Comparison of ENCODE assay signal across 11 mouse cellular contexts in the genomic region with DNA sequence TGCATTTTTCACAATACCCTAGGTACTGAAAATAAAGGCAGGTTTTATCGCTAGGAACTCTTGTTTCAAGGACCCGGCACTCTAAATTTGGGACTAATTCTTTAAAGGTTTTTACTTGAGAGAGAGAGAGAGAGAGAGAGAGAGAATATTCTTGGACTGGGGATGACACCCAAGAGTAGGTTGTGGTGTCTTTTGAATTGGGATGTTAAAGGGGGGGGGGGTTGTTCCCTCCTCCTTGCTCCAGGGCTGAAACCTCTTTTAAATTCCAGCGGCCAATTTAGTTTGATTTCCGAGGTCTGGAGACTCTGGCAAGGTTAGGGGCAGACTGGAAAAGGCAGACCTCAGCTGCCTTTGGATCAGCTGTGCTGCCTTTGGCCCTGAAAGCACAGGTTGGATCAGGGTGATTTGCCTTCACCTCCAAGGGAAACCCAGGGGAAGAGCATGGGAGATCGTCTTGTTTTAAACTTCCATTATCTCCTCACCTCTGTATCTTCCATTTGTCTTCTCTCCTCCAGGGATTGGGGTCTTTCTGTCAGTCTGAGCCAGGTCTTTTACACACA.
DNase-seq lines count a peak whose midpoint lies in the region; ATAC-seq and TF ChIP-seq lines count a peak whose summit lies in the region.
"Had no signal": no experiment of that assay in that cellular context is flagged by ENCODE, and none has a peak within 500 bp of the region (broad histone marks: within the 10 kb centered on the region; RNA-seq: fewer than 3 reads in every experiment).

No protein-coding gene starts in this region.

- no peak overlapping the region for H3K27ac ChIP-seq in lung, embryonic 14.5 days (ENCODE audit: low read depth)
- no peak overlapping the region for H3K27ac ChIP-seq in hindbrain, embryonic 16.5 days (ENCODE audit: low read depth, low read length)
- H3K27ac ChIP-seq in midbrain, postnatal 0 days (ENCODE audit: low read depth, low read length): peak overlapping the region; percentile 89
- H3K27ac ChIP-seq: liver, embryonic 14.5 days had no signal

- H3K36me3 ChIP-seq in lung, embryonic 14.5 days (ENCODE audit: insufficient read depth): no peaks in the 10 kb centered on the region
- no peaks in the 10 kb centered on the region for H3K36me3 ChIP-seq in hindbrain, embryonic 16.5 days (ENCODE audit: control insufficient read depth, insufficient read depth, low read length)
- no peaks in the 10 kb centered on the region for H3K36me3 ChIP-seq in midbrain, postnatal 0 days (ENCODE audit: insufficient read depth, low read length)

- H3K4me2 ChIP-seq in lung, embryonic 14.5 days: peak overlapping the region; percentile 46
- peak overlapping the region; percentile 27 for H3K4me2 ChIP-seq in hindbrain, embryonic 16.5 days (ENCODE audit: low read length)
- peak overlapping the region; percentile 37 for H3K4me2 ChIP-seq in midbrain, postnatal 0 days (ENCODE audit: low read depth, low read length, poor library complexity, severe bottlenecking)

- no peak for ATAC-seq in lung, embryonic 14.5 days (ENCODE audit: insufficient read depth)
- ATAC-seq in hindbrain, embryonic 16.5 days: no peak
- no peak for ATAC-seq in midbrain, postnatal 0 days (ENCODE audit: low FRiP score)
- ATAC-seq: intestine, postnatal 0 days had no signal

- peaks cover 13% of the 10 kb centered on the region; the same call in 1 of the 2 replicates for H3K4me1 ChIP-seq in lung, embryonic 14.5 days (ENCODE audit: insufficient read depth)
- H3K4me1 ChIP-seq in hindbrain, embryonic 16.5 days (ENCODE audit: control insufficient read depth, insufficient read depth, low read depth, low read length): peaks cover 14% of the 10 kb centered on the region
- peaks cover 7% of the 10 kb centered on the region; the same call in 1 of the 2 replicates for H3K4me1 ChIP-seq in midbrain, postnatal 0 days (ENCODE audit: insufficient read depth, low read length)

- H3K4me3 ChIP-seq in lung, embryonic 14.5 days (ENCODE audit: low read depth, low read length): no peak overlapping the region
- no peak overlapping the region for H3K4me3 ChIP-seq in hindbrain, embryonic 16.5 days (ENCODE audit: low read length)
- H3K4me3 ChIP-seq in midbrain, postnatal 0 days (ENCODE audit: low read depth, low read length): no peak overlapping the region

- WGBS in lung, embryonic 14.5 days: 27% methylated on average over 5 of the region's 5 CpGs
- WGBS in hindbrain, embryonic 16.5 days: 12% methylated on average over 5 of the region's 5 CpGs
- WGBS in midbrain, postnatal 0 days: 14% methylated on average over 5 of the region's 5 CpGs

- no peaks in the 10 kb centered on the region for H3K9me3 ChIP-seq in lung, embryonic 14.5 days (ENCODE audit: low read depth, low read length)
- no peaks in the 10 kb centered on the region for H3K9me3 ChIP-seq in hindbrain, embryonic 16.5 days (ENCODE audit: control insufficient read depth, low read length)
- H3K9me3 ChIP-seq in midbrain, postnatal 0 days (ENCODE audit: low read length): no peaks in the 10 kb centered on the region

- H3K27me3 ChIP-seq in lung, embryonic 14.5 days (ENCODE audit: insufficient read depth, low read length): peaks cover 39% of the 10 kb centered on the region
- peaks cover 33% of the 10 kb centered on the region for H3K27me3 ChIP-seq in hindbrain, embryonic 16.5 days (replicated peaks; ENCODE audit: control insufficient read depth, insufficient read depth, low read length)
- H3K27me3 ChIP-seq in midbrain, postnatal 0 days (ENCODE audit: insufficient read depth, low read length): no peaks in the 10 kb centered on the region; the same call in 1 of the 2 replicates

- TF ChIP-seq CTCF in lung, embryonic 14.5 days (IDR thresholded peaks at IDR 0.05; ENCODE audit: low read depth): no peak
- no peak for TF ChIP-seq CTCF in midbrain, postnatal 0 days (IDR thresholded peaks at IDR 0.05)

- peak; percentile 12 for DNase-seq in embryo, embryonic 10 days (ENCODE audit: low spot score)
- DNase-seq in embryo, embryonic 11 days: no peak
- peak; percentile 11 for DNase-seq in lung, embryonic 14.5 days
- DNase-seq in lung, postnatal 36 days: no peak
- no peak for DNase-seq in midbrain, postnatal 0 days (ENCODE audit: low spot score)
- no peak for DNase-seq in T-cell, adult 2 months (ENCODE audit: low spot score)
- no peak for DNase-seq in thymus, adult 18-20 months
- DNase-seq: cerebellum, postnatal 36 days had no signal

- H3K9ac ChIP-seq in lung, embryonic 14.5 days: no peak overlapping the region
- no peak overlapping the region for H3K9ac ChIP-seq in hindbrain, embryonic 16.5 days (ENCODE audit: low read depth, low read length)
- peak overlapping the region; percentile 46; the same call in 1 of the 2 replicates for H3K9ac ChIP-seq in midbrain, postnatal 0 days (replicated peaks; ENCODE audit: low read length, poor library complexity, severe bottlenecking)
- H3K9ac ChIP-seq: liver, embryonic 14.5 days had no signal

Comparison
In these comparisons a context has a peak if more than half of its experiments do, and no peak if none do; other contexts are left out.
1. DNase-seq: peak in embryo, embryonic 10 days (single experiment) and lung, embryonic 14.5 days (single experiment); none in embryo, embryonic 11 days (single experiment), lung, postnatal 36 days (single experiment), midbrain, postnatal 0 days (single experiment), T-cell, adult 2 months (single experiment) and thymus, adult 18-20 months (0 of 2).
2. Peak in every context shown above with its lines, with median percentiles within 50 percentile points of each other: H3K4me2 ChIP-seq.